Mouse (Mus musculus) hematopoietic stem cell, adult 5-6 weeks (primary cell): ENCODE data around the gene Kndc1. TPM values are rescaled to one million over a fixed set of nuclear protein-coding genes. Genes with fewer than 3 reads are reported as not detected.

Experiments
- total RNA-seq: library from RNA; stranded (forward); fragments of 172-1452, 232-1000 nt; gene quantifications from 2 replicates; pipeline ENCODE4 v1.2.3, GENCODE M21; 2017

Gene Kndc1
- total RNA-seq, 1 experiment from 2014 or later: not detected

Other genes with a start within 250 kb of the Kndc1 start
- gene Cfap46, start 210.9 kb upstream of the Kndc1 start, total RNA-seq: not detected in 2 replicates
- not detected in 2 replicates for gene Adgra1, start 60.5 kb upstream of the Kndc1 start, total RNA-seq
- not detected in 2 replicates for gene Utf1, start 49.1 kb downstream of the Kndc1 start, total RNA-seq
- 1.1 TPM in 1 of 2 replicates, not detected in the other for gene 6430531B16Rik, start 84.1 kb downstream of the Kndc1 start, total RNA-seq
- gene Adam8, start 97.9 kb downstream of the Kndc1 start, total RNA-seq: 5.7 and 14.3 TPM in 2 replicates
- gene Zfp511, start 141.7 kb downstream of the Kndc1 start, total RNA-seq: 11.9 and 22.5 TPM in 2 replicates
- gene Tubgcp2, start 142.0 kb downstream of the Kndc1 start, total RNA-seq: 38.0 and 43.5 TPM in 2 replicates
- gene Msx3, start 154.4 kb downstream of the Kndc1 start, total RNA-seq: not detected in 2 replicates
- not detected in 2 replicates for gene Caly, start 187.9 kb downstream of the Kndc1 start, total RNA-seq
- gene Prap1, start 198.7 kb downstream of the Kndc1 start, total RNA-seq: not detected in 2 replicates
- 5.7 and 7.6 TPM in 2 replicates for gene Fuom, start 207.7 kb downstream of the Kndc1 start, total RNA-seq
- 11.2 and 14.3 TPM in 2 replicates for gene Paox, start 221.1 kb downstream of the Kndc1 start, total RNA-seq
- 65.3 and 85.7 TPM in 2 replicates for gene Echs1, start 221.8 kb downstream of the Kndc1 start, total RNA-seq
- 8.2 and 17.1 TPM in 2 replicates for gene Mtg1, start 242.9 kb downstream of the Kndc1 start, total RNA-seq